Mouse (Mus musculus): ENCODE results near the gene Snx4. TPM values are rescaled to one million over a fixed set of nuclear protein-coding genes. Genes with fewer than 3 reads are reported as not detected.
A peak's percentile ranks its signal among the peaks of the same experiment; 100 is the strongest.

The Snx4 gene
- polyA plus RNA-seq, 1 experiment: 26.8 TPM

DNA sequence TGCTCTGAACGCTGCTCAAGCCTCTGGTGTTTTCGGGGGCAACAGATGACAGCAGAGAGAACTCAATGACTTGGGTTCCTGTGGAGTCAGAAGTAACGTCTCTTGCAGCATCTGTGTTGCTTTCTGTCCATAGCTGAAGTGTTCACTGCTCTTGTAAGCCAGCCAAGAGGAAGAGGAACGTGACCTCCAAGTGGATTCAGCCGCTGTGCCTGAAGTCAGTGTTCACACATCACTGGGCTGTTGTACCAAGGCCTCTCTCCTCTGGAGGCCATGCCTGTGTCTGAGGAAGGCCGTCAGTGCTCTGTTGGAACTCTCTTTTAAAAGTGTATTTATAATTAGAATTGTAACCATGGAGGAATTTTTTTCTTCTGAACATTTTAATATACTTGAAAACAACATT lies 9.2 kb upstream of the Snx4 start:
- Histone ChIP-seq H3K79me2 (ENCODE audit: control insufficient read depth, insufficient read depth) (no peaks in the 10 kb centered on the region), H3K27me3 (ENCODE audit: control insufficient read depth, insufficient read depth, insufficient read length) (no peaks in the 10 kb centered on the region), H3ac (ENCODE audit: control insufficient read depth, insufficient read length) (no peak overlapping the region), H3K4me2 (ENCODE audit: low read depth) (no peak overlapping the region), H3K36me3 (ENCODE audit: control insufficient read depth, insufficient read depth) (peaks cover 24% of the 10 kb centered on the region), H3K4me3 (no peak overlapping the region)
- TF ChIP-seq E2F4 (IDR thresholded peaks at IDR 0.05; ENCODE audit: insufficient read depth): no peak
- no peak for TF ChIP-seq MYOD1 (IDR thresholded peaks at IDR 0.05; ENCODE audit: control insufficient read depth in 1 of 3, insufficient read length in 2 of 3, low read depth in 2 of 3)
- TF ChIP-seq POLR2A (IDR thresholded peaks at IDR 0.05; ENCODE audit: insufficient read length, low read depth): no peak
- TF ChIP-seq MAX (IDR thresholded peaks at IDR 0.05; ENCODE audit: low read depth): no peak
- TF ChIP-seq TCF3 (IDR thresholded peaks at IDR 0.05; ENCODE audit: insufficient read length, low read depth): no peak
- TF ChIP-seq MYOG (IDR thresholded peaks at IDR 0.05; ENCODE audit: control insufficient read depth in 1 of 3, insufficient read depth in 1 of 3, insufficient read length in 2 of 3, low read depth in 2 of 3): no peak
- no peak for TF ChIP-seq POLR2AphosphoS2 (IDR thresholded peaks at IDR 0.05; ENCODE audit: insufficient read length, low read depth)
- no peak for TF ChIP-seq SRF (IDR thresholded peaks at IDR 0.05; ENCODE audit: control insufficient read depth, insufficient read length, low read depth)
- no peak for TF ChIP-seq TCF12 (IDR thresholded peaks at IDR 0.05; ENCODE audit: insufficient read depth, poor library complexity, severe bottlenecking)
- no peak for TF ChIP-seq REST (IDR thresholded peaks at IDR 0.05; ENCODE audit: insufficient read depth, insufficient read length)
- no peak for TF ChIP-seq CEBPB (IDR thresholded peaks at IDR 0.05; ENCODE audit: insufficient read depth, poor library complexity, severe bottlenecking)

DNA sequence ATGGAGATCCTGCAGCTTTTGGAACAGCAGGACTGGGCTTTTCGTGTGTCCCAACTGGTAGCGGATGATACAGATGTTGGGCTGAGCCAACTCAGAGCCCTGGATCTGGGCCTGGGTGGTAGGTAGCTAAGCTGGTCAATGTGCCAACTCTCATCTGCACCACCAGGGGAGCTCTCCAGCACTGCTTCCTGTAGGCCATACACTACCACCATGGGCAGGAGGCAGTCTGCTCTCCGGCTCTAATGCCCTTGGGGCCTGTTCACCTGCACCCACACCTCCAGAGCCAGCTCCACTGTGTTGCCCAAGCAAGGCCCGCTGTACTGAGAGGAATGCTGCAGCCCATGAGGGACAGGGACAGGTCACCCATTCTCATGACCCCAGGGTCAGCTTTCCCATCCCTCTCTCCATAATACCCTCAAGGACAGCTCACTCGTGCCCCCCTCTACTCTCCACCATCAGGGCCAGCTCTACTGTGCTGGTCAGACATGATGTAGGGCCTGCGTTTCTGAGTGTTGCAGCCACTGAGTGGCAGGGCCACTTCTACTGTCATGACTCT lies 7.0 kb upstream of the Snx4 start:
- TF ChIP-seq USF1 (IDR thresholded peaks at IDR 0.05; ENCODE audit: low read depth) (no peak), TCF12 (IDR thresholded peaks at IDR 0.05; ENCODE audit: insufficient read depth, poor library complexity, severe bottlenecking) (no peak), POLR2AphosphoS2 (IDR thresholded peaks at IDR 0.05; ENCODE audit: insufficient read length, low read depth) (peak; percentile 24), MYOG (IDR thresholded peaks at IDR 0.05; ENCODE audit: control insufficient read depth in 1 of 3, insufficient read depth in 1 of 3, insufficient read length in 2 of 3, low read depth in 2 of 3) (no peak)
- Histone ChIP-seq H3K36me3 (ENCODE audit: control insufficient read depth, insufficient read depth) (peaks cover 17% of the 10 kb centered on the region), H3K79me2 (ENCODE audit: control insufficient read depth, insufficient read depth) (no peaks in the 10 kb centered on the region), H3ac (ENCODE audit: control insufficient read depth, insufficient read length) (no peak overlapping the region), H3K4me2 (ENCODE audit: low read depth) (no peak overlapping the region), H3K27me3 (ENCODE audit: control insufficient read depth, insufficient read depth, insufficient read length) (no peaks in the 10 kb centered on the region), H3K4me3 (no peak overlapping the region)

DNA sequence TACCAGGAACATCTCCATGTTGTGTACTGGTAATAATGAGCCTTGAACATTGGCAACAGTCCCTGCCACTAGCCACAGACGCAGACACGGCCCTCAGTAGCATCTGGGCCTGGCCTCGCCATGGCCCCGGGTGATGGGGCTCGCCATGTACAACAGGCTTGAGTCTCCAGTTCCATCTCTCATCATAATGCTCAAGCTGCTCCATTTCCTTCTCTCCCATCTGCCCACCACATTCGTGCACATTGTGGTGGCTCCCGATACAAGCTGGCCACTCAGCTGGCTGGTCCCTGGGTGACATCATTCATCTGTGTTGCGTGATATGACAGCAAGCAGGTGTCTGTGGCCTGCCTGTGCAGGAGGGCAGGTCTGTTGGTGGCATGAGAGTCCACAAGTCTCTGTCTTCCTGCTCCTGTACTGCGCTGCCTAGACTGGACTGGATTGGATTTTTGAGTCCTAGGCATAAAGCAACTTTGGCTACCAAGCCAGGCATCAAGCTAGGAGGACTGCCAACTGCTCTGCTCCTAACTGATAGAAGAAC lies 6.2 kb upstream of the Snx4 start:
- Histone ChIP-seq H3K79me2 (ENCODE audit: control insufficient read depth, insufficient read depth) (no peaks in the 10 kb centered on the region), H3K27me3 (ENCODE audit: control insufficient read depth, insufficient read depth, insufficient read length) (no peaks in the 10 kb centered on the region), H3ac (ENCODE audit: control insufficient read depth, insufficient read length) (no peak overlapping the region), H3K36me3 (ENCODE audit: control insufficient read depth, insufficient read depth) (peaks cover 17% of the 10 kb centered on the region), H3K4me2 (ENCODE audit: low read depth) (no peak overlapping the region), H3K4me3 (no peak overlapping the region)
- TF ChIP-seq MYOD1 (IDR thresholded peaks at IDR 0.05; ENCODE audit: control insufficient read depth in 1 of 3, insufficient read length in 2 of 3, low read depth in 2 of 3) (peak in 1 of 3 experiments; percentile 14), SRF (IDR thresholded peaks at IDR 0.05; ENCODE audit: control insufficient read depth, insufficient read length, low read depth) (no peak)

DNA sequence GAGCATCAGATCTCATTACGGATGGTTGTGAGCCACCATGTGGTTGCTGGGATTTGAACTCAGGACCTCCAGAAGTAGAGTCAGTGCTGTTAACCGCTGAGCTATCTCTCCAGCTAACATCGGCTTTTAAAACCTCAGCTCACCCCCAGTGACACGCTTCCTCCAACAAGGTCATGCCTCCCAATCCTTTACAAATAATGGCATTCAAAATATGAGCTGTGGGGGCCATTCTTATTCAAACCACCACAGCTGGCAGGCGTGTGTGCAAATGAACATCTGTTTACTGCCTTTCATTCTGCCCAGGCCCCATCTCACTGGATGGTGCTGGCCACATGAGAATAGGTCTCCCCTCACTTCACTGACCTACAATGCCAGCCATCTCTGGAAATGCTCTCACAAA lies 4.7 kb upstream of the Snx4 start:
- Histone ChIP-seq H3K36me3 (ENCODE audit: control insufficient read depth, insufficient read depth) (peaks cover 10% of the 10 kb centered on the region), H3K4me2 (ENCODE audit: low read depth) (no peak overlapping the region), H3K4me3 (no peak overlapping the region), H3ac (ENCODE audit: control insufficient read depth, insufficient read length) (no peak overlapping the region), H3K27me3 (ENCODE audit: control insufficient read depth, insufficient read depth, insufficient read length) (no peaks in the 10 kb centered on the region), H3K79me2 (ENCODE audit: control insufficient read depth, insufficient read depth) (no peaks in the 10 kb centered on the region)
- no peak for TF ChIP-seq TCF12 (IDR thresholded peaks at IDR 0.05; ENCODE audit: insufficient read depth, poor library complexity, severe bottlenecking)
- no peak for TF ChIP-seq E2F4 (IDR thresholded peaks at IDR 0.05; ENCODE audit: insufficient read depth)
- no peak for TF ChIP-seq SRF (IDR thresholded peaks at IDR 0.05; ENCODE audit: control insufficient read depth, insufficient read length, low read depth)
- no peak for TF ChIP-seq POLR2AphosphoS2 (IDR thresholded peaks at IDR 0.05; ENCODE audit: insufficient read length, low read depth)
- TF ChIP-seq USF1 (IDR thresholded peaks at IDR 0.05; ENCODE audit: low read depth): no peak
- no peak for TF ChIP-seq REST (IDR thresholded peaks at IDR 0.05; ENCODE audit: insufficient read depth, insufficient read length)
- no peak for TF ChIP-seq TCF3 (IDR thresholded peaks at IDR 0.05; ENCODE audit: insufficient read length, low read depth)

DNA sequence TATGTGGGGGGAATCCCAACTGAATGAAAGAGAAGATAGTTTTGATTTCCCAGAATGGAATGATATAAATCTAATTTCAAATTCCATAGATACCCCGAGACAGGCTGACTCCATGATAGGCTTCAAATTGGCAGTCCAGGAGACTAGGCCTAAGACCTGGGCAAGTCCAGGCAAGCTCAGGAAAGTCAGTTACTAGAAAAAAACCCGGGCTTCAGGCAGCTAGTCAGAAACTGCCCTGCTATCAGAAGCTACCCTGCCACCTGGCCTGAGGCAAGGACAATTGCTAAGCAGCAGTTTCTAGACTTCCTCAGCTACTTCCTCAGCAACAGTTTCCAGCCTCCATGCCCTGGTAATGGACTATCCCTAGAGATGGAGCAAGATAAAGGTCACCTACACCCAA lies 4.2 kb upstream of the Snx4 start:
- Histone ChIP-seq H3K4me2 (ENCODE audit: low read depth) (no peak overlapping the region), H3ac (ENCODE audit: control insufficient read depth, insufficient read length) (no peak overlapping the region), H3K4me3 (no peak overlapping the region), H3K79me2 (ENCODE audit: control insufficient read depth, insufficient read depth) (peaks cover 4% of the 10 kb centered on the region), H3K36me3 (ENCODE audit: control insufficient read depth, insufficient read depth) (peaks cover 5% of the 10 kb centered on the region), H3K27me3 (ENCODE audit: control insufficient read depth, insufficient read depth, insufficient read length) (no peaks in the 10 kb centered on the region)
- TF ChIP-seq SRF (IDR thresholded peaks at IDR 0.05; ENCODE audit: control insufficient read depth, insufficient read length, low read depth) (no peak), MYOD1 (IDR thresholded peaks at IDR 0.05; ENCODE audit: control insufficient read depth in 1 of 3, insufficient read length in 2 of 3, low read depth in 2 of 3) (no peak), E2F4 (IDR thresholded peaks at IDR 0.05; ENCODE audit: insufficient read depth) (no peak), REST (IDR thresholded peaks at IDR 0.05; ENCODE audit: insufficient read depth, insufficient read length) (no peak), MYOG (IDR thresholded peaks at IDR 0.05; ENCODE audit: control insufficient read depth in 1 of 3, insufficient read depth in 1 of 3, insufficient read length in 2 of 3, low read depth in 2 of 3) (no peak)
